Mouse (Mus musculus) liver, adult 2 months (tissue): ENCODE measurements around the gene Itfg1. TPM values are rescaled to one million over a fixed set of nuclear protein-coding genes. Genes with fewer than 3 reads are reported as not detected.
A peak's percentile ranks its signal among the peaks of the same experiment; 100 is the strongest.

Source experiments
- DNase-seq: peaks from one replicate; pipeline ENCODE4 v3.0.0-alpha.2; 2011; ENCODE audit warnings: low read depth, low spot score; ENCODE audit errors: extremely low read depth
- H3K27ac ChIP-seq: fragments of 200-500 bp; replicated peaks from 2 replicates; pipeline ENCODE4 v1.5.1; 2012; ENCODE audit warnings: low read depth, mild to moderate bottlenecking, control low read depth, inconsistent platforms, low read length; ENCODE audit not compliant: insufficient read depth
- H3K27me3 ChIP-seq: fragments of 200-500 bp; 2 replicates; pipeline ENCODE4 v1.6.1; 2012; ENCODE audit warnings: mild to moderate bottlenecking, moderate library complexity, low read length, inconsistent platforms; ENCODE audit not compliant: control insufficient read depth, insufficient read depth
- H3K36me3 ChIP-seq: fragments of 200-500 bp; 2 replicates; pipeline ENCODE4 v1.6.1; 2012; ENCODE audit warnings: low read length, inconsistent platforms; ENCODE audit not compliant: control insufficient read depth, insufficient read depth
- H3K4me1 ChIP-seq: fragments of 200-500 bp; 2 replicates; pipeline ENCODE4 v1.6.1; 2011; ENCODE audit warnings: low read length; ENCODE audit not compliant: control insufficient read depth, insufficient read depth
- H3K4me3 ChIP-seq: fragments of 200-500 bp; 2 replicates; pipeline ENCODE4 v1.5.1; 2011; ENCODE audit warnings: low read depth, mild to moderate bottlenecking, control low read depth, low read length, moderate library complexity; ENCODE audit not compliant: insufficient read depth
- H3K79me2 ChIP-seq: fragments of 200-500 bp; 2 replicates; pipeline ENCODE4 v1.6.1; 2012; ENCODE audit warnings: inconsistent platforms, mild to moderate bottlenecking, low read length, moderate library complexity; ENCODE audit not compliant: control insufficient read depth, insufficient read depth
- H3K9ac ChIP-seq: fragments of 200-500 bp; 2 replicates; pipeline ENCODE4 v1.6.1; 2012; ENCODE audit warnings: low read depth, mild to moderate bottlenecking, control low read depth, inconsistent platforms, low read length
- CTCF ChIP-seq: fragments of 200-500 bp; IDR thresholded peaks from 2 replicates; pipeline ENCODE4 v1.5.1; 2011; ENCODE audit warnings: low read depth, low read length, control low read depth
- POLR2A ChIP-seq: fragments of 200-500 bp; IDR thresholded peaks from 2 replicates; pipeline ENCODE4 v1.6.1; 2011; ENCODE audit warnings: low read length, control low read depth; ENCODE audit not compliant: insufficient read depth; ENCODE audit errors: extremely low read depth
- WGBS: fragments of 180-500 bp; shearing (Covaris S2); methylation state at CpG from one replicate; pipeline ENCODE4 v1.1.7; 2018; 5-methylcytosine and 5-hydroxymethylcytosine counted together
- polyA plus RNA-seq: library from polyadenylated mRNA; depleted of rRNA; stranded (reverse); fragments of >200 nt; gene quantifications from 2 replicates; pipeline ENCODE4 v1.2.3, GENCODE M21; 2012; rRNA removed
- total RNA-seq: library from RNA; depleted of rRNA; stranded (reverse); fragments of >200 nt; gene quantifications from 2 replicates; pipeline ENCODE4 v1.2.3, GENCODE M21; 2014; rRNA removed

Itfg1 gene
- 59.7 and 68.0 TPM in 2 replicates for total RNA-seq
- polyA plus RNA-seq = 13.0 and 16.1 TPM in 2 replicates

DNA sequence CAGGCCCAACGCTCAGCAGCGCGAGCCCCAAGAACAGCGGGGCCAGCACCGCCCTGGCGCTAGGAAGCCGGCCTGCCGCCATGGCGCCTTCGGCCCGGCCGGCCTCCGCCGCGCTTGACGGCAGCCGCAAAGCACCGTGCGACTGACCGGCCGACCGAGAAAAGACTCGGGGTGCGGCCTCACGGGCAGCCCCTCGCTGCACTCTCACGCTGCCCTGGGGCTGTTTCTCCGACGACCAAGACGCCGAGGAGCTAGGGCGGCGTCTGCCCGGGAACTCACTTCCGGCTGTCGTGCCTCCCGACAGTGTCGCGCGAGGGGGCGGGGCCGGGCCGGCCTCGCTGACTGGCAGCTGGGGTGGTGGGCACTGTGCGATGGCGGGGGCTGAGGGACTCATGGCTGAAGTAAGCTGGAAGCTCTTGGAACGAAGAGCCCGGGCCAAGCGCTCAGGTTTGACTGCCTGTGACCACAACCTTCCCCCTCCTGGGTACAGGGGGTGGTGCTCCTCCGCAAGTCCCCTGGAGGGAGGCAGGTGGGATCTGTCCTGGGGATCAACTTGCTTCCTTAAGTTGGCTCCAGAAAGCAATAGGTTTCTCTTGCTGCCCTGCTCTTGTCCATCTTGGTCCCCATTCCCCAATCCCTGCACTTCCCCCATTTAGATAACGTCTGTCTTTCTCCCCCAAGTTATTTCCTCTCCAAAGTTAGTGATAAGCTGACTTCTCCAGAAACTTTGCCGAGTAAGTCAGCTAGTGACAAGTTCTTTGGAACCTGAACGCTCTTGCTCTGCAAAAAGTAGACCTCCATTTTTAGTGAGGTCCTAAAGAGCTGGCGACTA is at the start of gene Itfg1, which contains the start of gene Phkb:
Gene Itfg1, minus strand, starts transcription at position 265 of the 832 bp plus-strand sequence.
Gene Phkb, plus strand, starts transcription at position 303 of the 832 bp plus-strand sequence.
- H3K9ac ChIP-seq = peak within 1 kb of the TSS; percentile 92
- H3K79me2 ChIP-seq = no peaks in the 10 kb centered on the region; the same call in 1 of the 2 replicates
- no peaks in the 10 kb centered on the region for H3K27me3 ChIP-seq
- peak within 1 kb of the TSS; percentile 82 for H3K4me3 ChIP-seq
- peaks cover 7% of the 10 kb centered on the region for H3K36me3 ChIP-seq
- TF ChIP-seq POLR2A = peak; percentile 62; the same call in 1 of the 2 replicates
- no peak for TF ChIP-seq CTCF
- H3K4me1 ChIP-seq = peaks cover 5% of the 10 kb centered on the region
- under 1% methylated on average over 54 of the region's 54 CpGs for WGBS
- H3K27ac ChIP-seq = peak within 1 kb of the TSS; percentile 93
- peak; percentile 72 for DNase-seq

DNA sequence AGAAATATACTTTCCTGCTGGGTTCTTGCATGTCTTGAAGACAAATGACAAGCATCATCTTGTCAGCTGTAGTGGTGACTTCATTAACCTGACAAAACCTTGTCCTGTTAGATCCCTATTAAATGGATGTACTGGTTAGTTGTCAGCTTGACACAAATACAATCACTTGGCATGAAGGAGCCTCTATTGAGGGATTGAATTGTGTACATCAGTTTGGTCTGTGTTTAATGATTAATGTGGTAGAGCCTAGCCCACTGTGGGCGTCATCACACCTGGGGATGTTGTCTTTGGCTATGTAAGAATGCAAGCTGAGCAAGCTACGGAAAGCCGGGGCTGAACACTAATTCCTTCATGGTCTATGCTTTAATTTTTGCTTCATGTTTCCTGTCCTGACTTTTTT is 44.1 kb upstream of the Itfg1 start:
- WGBS = 79% methylated on average over 3 of the region's 3 CpGs
- Histone ChIP-seq H3K9ac (no peak overlapping the region), H3K36me3 (peaks cover 25% of the 10 kb centered on the region), H3K27me3 (no peaks in the 10 kb centered on the region), H3K79me2 (no peaks in the 10 kb centered on the region), H3K4me1 (no peaks in the 10 kb centered on the region), H3K4me3 (no peak overlapping the region), H3K27ac (no peak overlapping the region)
- no peak for DNase-seq
- TF ChIP-seq POLR2A (no peak), CTCF (no peak)

DNA sequence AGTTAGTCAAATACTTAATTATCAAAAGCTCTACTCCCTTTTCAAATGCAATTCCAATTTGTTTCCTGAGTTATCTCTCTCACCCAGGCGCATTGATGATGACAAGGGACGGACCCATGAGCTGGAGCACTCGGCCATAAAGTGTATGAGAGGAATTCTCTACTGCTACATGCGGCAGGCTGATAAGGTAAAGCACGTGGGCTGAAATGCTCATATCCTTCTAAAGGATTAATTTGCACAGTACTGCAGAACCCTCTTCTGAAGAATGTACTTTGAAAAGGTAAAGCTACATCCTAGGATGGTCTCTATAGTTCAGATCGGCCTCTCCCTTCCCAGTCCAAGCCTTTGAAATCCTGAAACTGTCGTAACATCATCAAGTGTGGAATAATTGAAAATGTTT is 38.9 kb upstream of the Itfg1 start:
- H3K27me3 ChIP-seq = no peaks in the 10 kb centered on the region
- no peak for TF ChIP-seq CTCF
- no peak for TF ChIP-seq POLR2A
- no peak overlapping the region for H3K4me3 ChIP-seq
- WGBS = 97% methylated on average over 7 of the region's 7 CpGs
- H3K4me1 ChIP-seq = no peaks in the 10 kb centered on the region
- peaks cover 29% of the 10 kb centered on the region for H3K36me3 ChIP-seq
- H3K79me2 ChIP-seq = no peaks in the 10 kb centered on the region
- no peak for DNase-seq
- no peak overlapping the region for H3K27ac ChIP-seq
- H3K9ac ChIP-seq = no peak overlapping the region

GRCm38 (mm10) chr8:85877976-85878375 is 37.3 kb upstream of the Itfg1 start:
- WGBS = 59% methylated on average over 8 of the region's 8 CpGs
- peak; percentile 56 for DNase-seq
- peaks cover 27% of the 10 kb centered on the region for H3K36me3 ChIP-seq
- no peak for TF ChIP-seq CTCF
- TF ChIP-seq POLR2A = no peak
- H3K27me3 ChIP-seq = no peaks in the 10 kb centered on the region
- H3K4me3 ChIP-seq = no peak overlapping the region
- no peak overlapping the region for H3K27ac ChIP-seq
- no peaks in the 10 kb centered on the region for H3K79me2 ChIP-seq
- no peak overlapping the region for H3K9ac ChIP-seq
- no peaks in the 10 kb centered on the region for H3K4me1 ChIP-seq

DNA sequence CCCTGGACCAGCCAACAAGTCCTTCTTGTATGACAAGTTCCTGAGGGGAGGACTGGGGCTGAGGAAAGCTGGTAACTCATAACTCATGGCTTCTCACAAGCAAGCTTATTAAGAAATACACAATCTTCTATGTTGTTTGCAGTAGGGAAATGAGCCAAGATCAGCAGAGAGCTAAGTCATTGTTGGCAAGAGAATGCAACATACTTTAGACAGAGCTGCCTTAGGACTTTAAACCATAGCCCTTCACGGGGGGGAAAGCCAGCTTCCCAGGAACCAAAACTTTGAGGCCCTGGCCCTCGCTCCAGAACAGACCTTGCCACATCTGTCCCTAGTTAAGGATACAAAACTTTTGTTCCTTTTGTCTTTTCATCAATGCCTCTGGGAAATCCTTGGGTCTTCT is 30.9 kb upstream of the Itfg1 start:
- DNase-seq = peak; percentile 93
- H3K27ac ChIP-seq = peak overlapping the region; percentile 3
- no peaks in the 10 kb centered on the region for H3K36me3 ChIP-seq
- no peak overlapping the region for H3K4me3 ChIP-seq
- TF ChIP-seq POLR2A (no peak), CTCF (no peak)
- WGBS = 9% methylated on average over 2 of the region's 2 CpGs
- H3K4me1 ChIP-seq = peaks cover 7% of the 10 kb centered on the region
- no peaks in the 10 kb centered on the region for H3K27me3 ChIP-seq
- H3K79me2 ChIP-seq = peaks cover 2% of the 10 kb centered on the region; the same call in 1 of the 2 replicates
- no peak overlapping the region for H3K9ac ChIP-seq

- Histone ChIP-seq H3K27me3 (no peaks in the 10 kb centered on the region), H3K79me2 (no peaks in the 10 kb centered on the region), H3K9ac (no peak overlapping the region), H3K4me3 (no peak overlapping the region), H3K27ac (no peak overlapping the region), H3K36me3 (no peaks in the 10 kb centered on the region), H3K4me1 (peaks cover 3% of the 10 kb centered on the region; the same call in 1 of the 2 replicates)
- 72% methylated on average over 1 of the region's 1 CpGs for WGBS
- TF ChIP-seq CTCF = no peak
- no peak for TF ChIP-seq POLR2A
- no peak for DNase-seq
Measured at GRCm38 (mm10) chr8:85862381-85862780, 21.7 kb upstream of the Itfg1 start.
